Mouse (Mus musculus) forebrain, embryonic 10.5 days (tissue): Measurements from ENCODE around the gene Grap. TPM values are rescaled to one million over a fixed set of nuclear protein-coding genes. Genes with fewer than 3 reads are reported as not detected.
A peak's percentile ranks its signal among the peaks of the same experiment; 100 is the strongest.
"Not testable (repeated sequence)": the region's sequence is repeated elsewhere in the genome, so short reads cannot be mapped to it uniquely, and the experiment has no call there.

Source experiments
- DNase-seq: peaks from one replicate; pipeline ENCODE4 v3.0.0-alpha.2; 2017; ENCODE audit warnings: low spot score; ENCODE audit errors: extremely low spot score
- H3K27ac ChIP-seq: fragments of 300-500 bp; sonication (generic); 2 replicates; pipeline ENCODE4 v1.5.1; 2016; ENCODE audit warnings: mild to moderate bottlenecking
- H3K27me3 ChIP-seq: fragments of 300-500 bp; sonication (generic); 2 replicates; pipeline ENCODE4 v1.6.1; 2016; ENCODE audit warnings: mild to moderate bottlenecking; ENCODE audit not compliant: poor library complexity, severe bottlenecking
- H3K36me3 ChIP-seq: fragments of 300-500 bp; sonication (generic); replicated peaks from 2 replicates; pipeline ENCODE4 v1.6.1; 2016; ENCODE audit warnings: mild to moderate bottlenecking, moderate library complexity
- H3K4me1 ChIP-seq: fragments of 300-500 bp; sonication (generic); 2 replicates; pipeline ENCODE4 v1.6.1; 2016
- H3K4me3 ChIP-seq: fragments of 300-500 bp; sonication (generic); 2 replicates; pipeline ENCODE4 v1.5.1; 2016; ENCODE audit warnings: mild to moderate bottlenecking, moderate library complexity
- H3K9me3 ChIP-seq: fragments of 300-500 bp; sonication (generic); 2 replicates; pipeline ENCODE4 v1.6.1; 2016; ENCODE audit warnings: mild to moderate bottlenecking, moderate library complexity
- WGBS: fragments of 180-500 bp; shearing (Covaris S2); methylation state at CpG from one replicate; pipeline ENCODE4 v1.1.7; 2016; 5-methylcytosine and 5-hydroxymethylcytosine counted together
- polyA plus RNA-seq: library from polyadenylated mRNA; unstranded; fragments of >200 nt; fragmentation: Nextera tagmentation; extraction: Ambion mirVana; gene quantifications from 2 replicates; pipeline ENCODE4 v1.2.1, GENCODE M21; 2016

Gene Grap
- polyA plus RNA-seq, 1 experiment from 2014 or later, result 9.0 TPM

DNA sequence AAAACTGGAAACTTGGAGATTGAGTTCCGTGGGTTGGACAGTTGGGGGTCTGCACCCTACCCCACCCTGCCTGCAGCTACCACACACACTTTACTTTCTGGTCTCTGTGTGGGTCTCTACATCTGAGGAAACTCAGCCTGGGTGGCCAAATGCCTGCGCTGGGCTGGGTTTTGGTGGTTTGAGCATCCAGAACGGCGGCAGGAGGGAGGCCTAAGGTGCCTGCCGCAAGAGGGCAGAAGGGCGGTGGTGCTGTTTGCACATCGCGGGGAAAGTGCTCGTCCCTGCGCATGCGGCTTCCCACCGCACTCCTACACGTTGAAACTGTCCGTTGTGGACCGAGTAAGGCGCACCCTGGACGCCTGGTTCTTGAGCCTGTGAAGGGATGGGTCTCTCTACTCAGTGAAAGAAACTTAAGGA lies 32.8 kb upstream of the Grap start:
- Histone ChIP-seq H3K36me3 (no peaks in the 10 kb centered on the region), H3K27me3 (peaks cover 35% of the 10 kb centered on the region), H3K27ac (peak overlapping the region; percentile 84), H3K4me1 (peaks cover 40% of the 10 kb centered on the region), H3K9me3 (no peaks in the 10 kb centered on the region), H3K4me3 (peak overlapping the region; percentile 58)
- WGBS, result 1% methylated on average over 17 of the region's 17 CpGs
- DNase-seq, result peak; percentile 77

DNA sequence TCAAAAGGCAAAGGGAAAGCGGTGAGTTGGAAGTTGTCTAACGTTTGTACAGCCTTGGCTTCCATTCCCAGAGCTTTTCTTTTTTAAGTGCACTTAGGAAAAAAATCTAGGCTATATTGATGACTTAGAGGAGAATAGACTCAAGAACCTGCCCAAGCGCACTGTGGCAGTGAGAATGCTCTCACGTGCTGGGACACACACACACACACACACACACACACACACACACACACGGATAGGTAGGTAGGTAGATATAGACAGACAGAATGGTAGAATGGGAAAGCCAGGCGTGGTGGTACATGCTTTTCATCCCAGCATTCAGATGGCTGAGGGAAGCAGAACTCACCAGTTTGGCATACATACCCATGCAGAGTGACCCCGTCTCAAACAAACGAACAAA lies 32.3 kb upstream of the Grap start:
- Histone ChIP-seq H3K4me1 (peaks cover 35% of the 10 kb centered on the region), H3K36me3 (no peaks in the 10 kb centered on the region), H3K4me3 (peak overlapping the region; percentile 58), H3K27ac (peak overlapping the region; percentile 84; the same call in 1 of the 2 replicates), H3K9me3 (no peaks in the 10 kb centered on the region), H3K27me3 (peaks cover 30% of the 10 kb centered on the region)
- no peak for DNase-seq
- 69% methylated on average over 8 of the region's 8 CpGs for WGBS

DNA sequence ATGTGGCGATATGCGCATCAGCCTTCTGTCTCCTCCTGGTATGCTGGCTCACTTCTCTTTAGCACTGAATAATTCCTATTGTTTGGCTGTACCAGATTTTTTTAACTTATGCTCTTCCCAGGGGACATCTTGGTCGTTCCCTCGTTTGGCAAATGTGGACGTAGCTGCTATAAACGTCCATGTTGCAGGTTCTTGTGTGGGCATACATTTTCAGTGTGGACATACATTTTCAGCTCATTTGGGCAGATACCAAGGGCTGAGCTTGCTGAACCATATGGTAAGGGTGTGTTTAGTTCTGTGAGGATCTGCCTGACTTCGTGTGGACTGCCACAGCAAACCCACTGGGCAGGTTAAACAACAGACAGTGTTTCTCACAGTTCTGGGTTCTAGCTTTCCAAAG lies 27.9 kb upstream of the Grap start:
- WGBS, result 89% methylated on average over 7 of the region's 7 CpGs
- DNase-seq, result no peak
- Histone ChIP-seq H3K4me1 (peaks cover 7% of the 10 kb centered on the region), H3K4me3 (no peak overlapping the region), H3K36me3 (no peaks in the 10 kb centered on the region), H3K9me3 (no peaks in the 10 kb centered on the region), H3K27me3 (peaks cover 5% of the 10 kb centered on the region; the same call in 1 of the 2 replicates), H3K27ac (no peak overlapping the region)

DNA sequence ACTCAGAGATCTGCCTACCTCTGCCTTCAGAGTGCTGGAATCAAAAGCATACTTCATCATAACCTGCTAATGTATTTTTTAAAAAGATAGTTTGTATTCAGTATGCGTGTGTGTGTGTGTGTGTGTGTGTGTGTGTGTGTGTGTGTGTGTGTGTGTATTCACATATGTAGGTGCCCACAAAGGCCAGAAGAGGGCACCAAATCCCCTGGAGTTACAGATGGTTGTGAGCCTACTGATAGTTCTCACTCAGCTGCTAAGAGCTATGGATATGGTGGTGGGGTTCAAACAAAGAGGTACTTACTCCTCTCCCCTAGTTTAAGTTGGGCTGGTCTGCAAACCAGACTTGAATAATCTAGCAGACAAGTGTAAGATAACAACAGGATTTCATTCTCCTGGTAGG lies 26.6 kb upstream of the Grap start:
- Histone ChIP-seq H3K27me3 (no peaks in the 10 kb centered on the region), H3K4me1 (no peaks in the 10 kb centered on the region), H3K4me3 (no peak overlapping the region), H3K9me3 (no peaks in the 10 kb centered on the region), H3K36me3 (no peaks in the 10 kb centered on the region), H3K27ac (no peak overlapping the region)
- 86% methylated on average over 1 of the region's 1 CpGs for WGBS
- DNase-seq, result no peak

DNA sequence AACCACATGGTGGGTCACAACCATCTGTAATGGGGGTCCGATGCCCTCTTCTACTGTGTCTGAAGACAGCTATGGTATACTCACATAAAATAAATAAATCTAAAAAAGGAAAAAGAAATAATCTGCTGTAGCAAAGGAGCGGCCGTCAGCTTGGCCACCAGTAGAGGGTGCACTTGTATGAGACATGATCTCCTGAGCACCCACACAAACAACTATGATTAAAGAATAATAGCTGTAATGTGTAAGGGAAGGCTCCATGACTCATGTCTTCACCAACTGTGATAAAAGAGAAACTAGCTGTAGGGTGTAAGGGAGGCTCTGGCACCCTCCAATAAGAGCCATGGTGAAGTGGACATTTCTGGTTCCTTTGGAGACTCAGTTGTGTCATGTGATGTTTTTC lies 23.4 kb upstream of the Grap start:
- Histone ChIP-seq H3K27ac (no peak overlapping the region), H3K4me3 (no peak overlapping the region), H3K27me3 (no peaks in the 10 kb centered on the region), H3K36me3 (no peaks in the 10 kb centered on the region), H3K4me1 (no peaks in the 10 kb centered on the region), H3K9me3 (no peaks in the 10 kb centered on the region)
- DNase-seq, result no peak
- WGBS, result 72% methylated on average over 3 of the region's 3 CpGs

DNA sequence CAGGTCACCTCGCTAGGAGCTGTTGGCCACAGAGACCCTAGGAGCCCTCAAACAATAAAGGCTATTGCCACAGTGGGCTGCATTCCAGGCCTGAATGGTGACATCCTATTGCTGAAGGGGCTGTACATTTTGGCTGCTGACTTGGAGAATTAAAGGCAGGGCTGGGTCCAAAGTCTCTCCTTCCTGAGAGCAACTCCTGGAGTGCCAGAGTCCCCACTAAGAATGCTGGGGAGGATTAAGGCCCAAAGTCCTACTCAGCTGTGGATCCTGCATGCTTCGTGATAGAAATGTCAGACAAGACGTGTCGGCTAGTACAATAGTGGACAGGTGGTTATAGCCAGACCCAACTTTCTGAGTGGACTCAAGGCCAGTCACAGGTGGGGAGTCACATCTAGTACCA lies 16.8 kb upstream of the Grap start:
- H3K36me3 ChIP-seq, H3K9me3 ChIP-seq, DNase-seq, H3K27me3 ChIP-seq, H3K4me3 ChIP-seq, H3K27ac ChIP-seq, H3K4me1 ChIP-seq: not testable (repeated sequence)
- 97% methylated on average over 3 of the region's 4 CpGs for WGBS

DNA sequence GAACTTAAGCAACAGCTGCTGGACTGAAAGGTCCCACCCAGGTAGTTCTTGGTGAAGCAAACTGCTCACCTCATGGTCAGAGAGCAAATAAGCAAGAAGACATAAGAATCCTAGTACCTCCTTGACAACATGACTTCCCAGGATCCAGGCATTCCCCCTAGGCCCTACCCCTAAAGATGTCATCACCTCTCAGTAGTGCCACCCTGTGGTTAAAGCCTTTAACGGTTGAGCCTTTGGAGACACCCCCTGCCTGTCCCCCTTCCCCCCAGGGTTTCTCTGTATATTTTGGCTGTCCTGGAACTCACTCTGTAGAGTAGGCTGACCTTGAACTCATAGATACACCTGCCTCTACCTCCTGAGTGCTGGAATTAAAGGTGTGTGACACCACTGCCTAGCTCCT lies 15.7 kb upstream of the Grap start:
- Histone ChIP-seq H3K4me3 (no peak overlapping the region), H3K9me3 (no peaks in the 10 kb centered on the region), H3K27me3 (no peaks in the 10 kb centered on the region), H3K4me1 (no peaks in the 10 kb centered on the region), H3K36me3 (no peaks in the 10 kb centered on the region), H3K27ac (no peak overlapping the region)
- DNase-seq, result no peak
- 43% methylated on average over 1 of the region's 1 CpGs for WGBS

DNA sequence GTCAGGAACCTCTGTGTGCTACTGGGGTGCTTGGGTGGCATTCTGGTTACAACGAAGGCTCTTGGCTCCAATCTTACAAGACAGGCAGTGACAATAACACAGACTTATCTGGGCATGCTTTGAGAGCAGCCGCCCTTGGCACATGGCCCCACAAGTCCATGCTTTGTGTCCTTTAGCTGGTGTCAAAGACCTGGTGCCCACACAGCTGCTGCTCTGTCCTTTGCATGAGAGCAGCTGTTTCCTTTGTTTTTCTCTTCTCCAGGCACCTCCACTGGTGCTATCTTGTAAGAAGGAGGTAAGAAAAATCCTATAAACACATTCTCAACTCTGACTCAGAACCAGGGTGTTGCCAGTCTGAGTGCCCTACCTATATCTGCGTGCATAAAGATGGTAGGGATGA lies 15.2 kb upstream of the Grap start:
- 90% methylated on average over 3 of the region's 3 CpGs for WGBS
- Histone ChIP-seq H3K27me3 (no peaks in the 10 kb centered on the region), H3K36me3 (no peaks in the 10 kb centered on the region), H3K9me3 (no peaks in the 10 kb centered on the region), H3K4me3 (no peak overlapping the region), H3K4me1 (no peaks in the 10 kb centered on the region), H3K27ac (no peak overlapping the region)
- no peak for DNase-seq

DNA sequence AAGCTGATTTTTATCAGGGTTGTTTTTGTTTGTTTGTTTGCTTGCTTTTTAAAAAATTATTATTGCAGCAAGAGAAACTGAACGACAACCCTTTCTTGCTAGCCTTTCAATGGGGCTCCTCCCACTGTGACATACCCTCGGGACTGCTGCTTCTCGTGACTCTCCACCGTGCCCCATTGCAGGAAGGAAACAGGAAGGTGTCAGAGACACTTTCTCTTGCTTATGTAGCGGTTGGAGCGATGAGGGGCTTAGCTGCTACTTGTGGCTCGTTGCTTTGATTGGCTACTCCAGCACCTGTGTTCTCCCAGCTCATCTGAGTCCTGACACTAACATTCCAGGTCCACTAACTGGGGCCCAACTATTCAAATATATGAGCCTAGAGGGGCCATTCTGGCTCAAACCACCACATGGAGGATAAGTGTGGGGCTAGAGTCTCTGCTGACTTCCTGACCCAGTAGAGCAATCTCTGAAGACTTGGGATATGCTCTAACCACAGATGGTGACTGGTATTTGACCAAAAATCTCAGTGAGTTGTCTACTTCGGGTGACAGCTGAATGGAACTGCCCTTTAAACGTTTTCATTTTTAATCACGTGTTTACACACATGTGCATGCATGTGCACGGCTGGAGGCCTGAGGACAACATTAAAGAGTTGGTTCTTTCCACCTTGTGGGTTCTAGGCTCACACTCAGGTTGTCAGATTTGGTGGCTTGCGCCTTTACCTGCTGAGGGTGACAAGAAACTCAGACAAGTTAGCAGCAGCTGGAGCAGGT lies 14.1 kb upstream of the Grap start:
- H3K4me3 ChIP-seq, result no peak overlapping the region
- H3K36me3 ChIP-seq, result no peaks in the 10 kb centered on the region
- no peaks in the 10 kb centered on the region for H3K27me3 ChIP-seq
- H3K9me3 ChIP-seq, result no peaks in the 10 kb centered on the region
- 85% methylated on average over 12 of the region's 12 CpGs for WGBS
- no peaks in the 10 kb centered on the region for H3K4me1 ChIP-seq
- DNase-seq, result no peak
- no peak overlapping the region for H3K27ac ChIP-seq

DNA sequence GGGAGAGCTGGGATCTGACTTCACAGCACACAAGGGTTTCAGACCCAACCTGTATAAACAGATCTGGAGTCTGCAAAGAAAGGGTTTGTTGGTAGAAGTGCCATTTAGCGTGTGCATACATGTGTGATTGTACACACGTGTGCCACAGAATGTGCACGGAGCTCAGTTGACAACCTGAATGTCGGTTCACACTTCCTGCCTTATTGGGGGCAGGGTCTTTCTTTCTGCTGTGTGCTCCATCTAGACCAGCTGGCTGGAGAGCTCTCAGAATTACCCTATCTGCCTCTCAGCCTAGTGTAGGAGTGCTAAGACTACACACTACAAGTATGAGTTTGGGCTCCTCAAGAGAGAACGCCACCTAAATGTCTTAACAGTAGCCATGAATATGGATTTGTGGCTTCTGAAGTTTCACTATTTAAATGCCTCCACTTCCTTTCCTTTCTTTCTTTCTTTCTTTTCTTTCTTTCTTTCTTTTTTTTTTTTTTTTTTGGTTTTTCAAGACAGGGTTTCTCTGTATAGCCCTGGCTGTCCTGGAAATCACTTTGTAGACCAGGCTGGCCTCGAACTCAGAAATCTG lies 13.4 kb upstream of the Grap start:
- no peaks in the 10 kb centered on the region for H3K36me3 ChIP-seq
- H3K4me1 ChIP-seq, result no peaks in the 10 kb centered on the region
- 94% methylated on average over 6 of the region's 6 CpGs for WGBS
- H3K4me3 ChIP-seq, result no peak overlapping the region
- H3K27me3 ChIP-seq, result no peaks in the 10 kb centered on the region
- H3K9me3 ChIP-seq, result no peaks in the 10 kb centered on the region
- no peak overlapping the region for H3K27ac ChIP-seq
- no peak for DNase-seq

DNA sequence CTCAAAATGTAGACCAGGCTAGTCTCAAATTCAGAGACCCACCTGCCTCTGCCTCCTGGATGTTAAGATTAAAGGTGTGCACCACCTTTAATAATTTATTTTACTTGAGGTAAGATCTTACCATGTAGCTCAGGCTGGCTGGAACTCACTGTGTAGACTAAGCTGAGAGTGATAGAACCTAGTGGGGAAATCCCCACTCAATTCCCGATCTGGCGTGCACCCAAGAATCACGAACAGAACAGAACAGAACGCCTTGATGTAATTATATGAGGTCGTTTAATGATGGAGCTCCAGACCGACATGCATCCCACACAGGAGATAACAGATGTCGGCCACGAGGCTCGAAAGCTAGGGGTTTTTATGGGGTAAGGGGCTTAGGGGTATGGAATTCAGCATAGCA lies 12.5 kb upstream of the Grap start:
- 93% methylated on average over 9 of the region's 9 CpGs for WGBS
- DNase-seq, H3K9me3 ChIP-seq: not testable (repeated sequence)

DNA sequence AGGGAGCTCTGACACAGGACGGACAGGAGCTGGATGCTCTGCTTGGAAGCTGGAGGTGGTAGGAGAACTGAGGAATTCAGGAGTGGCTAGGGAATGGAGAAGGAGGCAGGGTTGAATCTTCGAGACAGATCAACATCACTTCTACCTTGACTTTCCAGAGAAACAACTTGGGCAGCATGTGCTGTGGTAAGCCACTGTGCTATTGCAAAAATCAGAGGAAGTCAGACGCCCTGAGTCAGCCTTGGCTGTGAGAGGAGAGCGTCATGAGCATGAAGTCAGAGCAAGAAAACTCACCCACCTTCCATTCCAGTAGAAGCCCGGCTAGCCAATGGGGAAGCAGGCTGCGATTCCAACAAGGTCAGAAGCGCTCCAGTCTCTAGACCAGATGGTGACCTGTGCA lies 11.0 kb upstream of the Grap start:
- Histone ChIP-seq H3K9me3 (no peaks in the 10 kb centered on the region), H3K27ac (no peak overlapping the region), H3K4me3 (no peak overlapping the region), H3K36me3 (no peaks in the 10 kb centered on the region), H3K27me3 (no peaks in the 10 kb centered on the region), H3K4me1 (no peaks in the 10 kb centered on the region)
- DNase-seq, result no peak
- WGBS, result 86% methylated on average over 7 of the region's 7 CpGs

More for the DNA sequence above, 12.5 kb upstream of the Grap start:
- not testable (repeated sequence) for H3K27me3 ChIP-seq, H3K4me3 ChIP-seq, H3K4me1 ChIP-seq, H3K27ac ChIP-seq, H3K36me3 ChIP-seq

DNA sequence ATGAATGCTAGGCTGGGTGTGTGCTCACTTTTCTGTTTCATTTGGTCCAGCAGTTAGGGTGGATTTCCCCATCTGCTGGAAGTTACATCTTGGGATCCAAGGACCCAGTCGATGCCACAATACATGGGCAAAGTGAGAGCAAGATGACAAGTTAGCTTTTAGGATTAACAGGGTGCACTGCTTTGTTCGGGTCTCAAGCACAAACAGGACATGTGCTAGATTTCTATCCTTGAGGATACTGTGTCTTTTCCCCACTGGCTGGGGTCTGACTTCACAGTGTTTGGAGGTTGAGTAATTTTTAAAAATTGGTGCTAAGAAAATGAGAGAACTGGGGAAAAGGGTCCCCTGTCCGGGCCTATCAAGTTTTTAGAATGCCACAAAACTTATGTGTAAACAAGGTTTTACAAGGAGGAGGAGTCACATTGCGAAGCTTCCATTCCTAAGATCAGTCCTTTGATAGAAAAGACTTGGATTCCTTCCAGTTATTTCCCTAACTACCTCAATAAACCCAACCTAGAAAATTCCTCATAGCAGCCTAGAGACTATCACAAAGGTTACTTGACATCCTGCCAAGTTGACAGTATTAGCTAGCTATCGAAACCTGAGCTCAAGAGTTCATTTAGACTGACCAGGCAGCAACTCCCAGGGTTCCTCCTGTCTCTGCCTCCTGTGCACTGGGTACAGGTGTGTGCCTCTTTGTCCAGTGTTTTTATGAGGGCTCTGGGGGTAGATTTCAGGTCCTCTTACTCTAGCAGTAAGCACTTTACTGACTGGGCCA lies 9.7 kb upstream of the Grap start:
- H3K27me3 ChIP-seq, result no peaks in the 10 kb centered on the region
- H3K4me1 ChIP-seq, result no peaks in the 10 kb centered on the region
- 84% methylated on average over 5 of the region's 5 CpGs for WGBS
- no peak overlapping the region for H3K4me3 ChIP-seq
- H3K27ac ChIP-seq, result no peak overlapping the region
- DNase-seq, result no peak
- H3K9me3 ChIP-seq, result no peaks in the 10 kb centered on the region
- no peaks in the 10 kb centered on the region for H3K36me3 ChIP-seq
